Mouse (Mus musculus) megakaryocyte, embryonic 14.5 days (primary cell): Measurements from ENCODE around the gene Cx3cr1.

ENCODE experiments used
- FLI1 ChIP-seq: IDR thresholded peaks from 2 replicates; pipeline ENCODE4 v1.6.1; 2012; ENCODE audit warnings: low read length, inconsistent platforms, mixed read lengths
- GATA1 ChIP-seq: IDR thresholded peaks from 3 replicates; pipeline ENCODE4 v1.6.1; 2012; ENCODE audit warnings: mixed read lengths, low read length, inconsistent platforms, borderline replicate concordance

DNA sequence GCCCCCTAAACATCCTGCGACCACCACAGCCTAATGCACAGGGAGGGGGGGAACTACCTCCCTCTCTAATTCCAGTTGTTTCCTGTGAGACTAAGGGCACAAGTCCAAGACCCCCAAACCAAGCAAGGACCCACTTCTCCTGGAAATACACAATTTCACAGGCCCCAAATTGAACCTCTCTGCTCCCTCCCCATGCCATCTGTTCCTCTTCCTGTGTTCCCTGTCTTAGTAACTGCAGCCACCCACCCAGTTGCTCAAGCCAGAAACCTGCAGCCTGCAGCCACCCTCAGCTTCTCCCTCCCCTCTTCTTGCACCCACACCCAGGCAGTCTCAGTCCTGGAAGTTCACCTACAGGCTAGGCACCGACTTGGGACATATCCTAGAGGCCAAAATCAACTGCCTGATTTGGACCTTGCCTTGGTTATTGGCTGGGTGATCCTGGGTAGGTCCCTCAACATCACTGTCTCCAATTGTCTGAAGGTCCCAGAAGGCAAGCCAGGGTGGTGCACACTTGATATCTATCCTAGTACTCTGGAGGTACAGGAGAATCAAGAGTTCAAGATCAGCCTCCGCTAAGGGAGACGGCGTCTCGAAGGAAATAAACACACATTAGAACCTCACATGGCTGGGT, 90.8 kb downstream of the Cx3cr1 start:
- TF ChIP-seq GATA1 = no peak
- no peak for TF ChIP-seq FLI1
